9 mouse cellular contexts compared by ENCODE assay signal in genomic region chr6:116003516-116003915, GRCm38 (mm10). TPM values are rescaled to one million over a fixed set of nuclear protein-coding genes. Genes with fewer than 3 reads are reported as not detected.
DNase-seq lines count a peak whose midpoint lies in the region; ATAC-seq and TF ChIP-seq lines count a peak whose summit lies in the region.
"Had no signal": no experiment of that assay in that cellular context is flagged by ENCODE, and none has a peak within 500 bp of the region (broad histone marks: within the 10 kb centered on the region; RNA-seq: fewer than 3 reads in every experiment).

No protein-coding gene starts in this region.

- H3K4me1 ChIP-seq in kidney, postnatal 0 days (replicated peaks; ENCODE audit: insufficient read depth, low read length), result peaks cover 32% of the 10 kb centered on the region
- H3K4me1 ChIP-seq in bone marrow, adult 2 months (ENCODE audit: control insufficient read depth, insufficient read depth, low read length), result peaks cover 5% of the 10 kb centered on the region
- peaks cover 61% of the 10 kb centered on the region for H3K4me1 ChIP-seq in heart, embryonic 15.5 days (replicated peaks)
- peaks cover 8% of the 10 kb centered on the region; the same call in 1 of the 2 replicates for H3K4me1 ChIP-seq in liver, embryonic 16.5 days (ENCODE audit: control insufficient read depth, low read depth, low read length)
- H3K4me1 ChIP-seq in midbrain, embryonic 11.5 days (ENCODE audit: control insufficient read depth, insufficient read depth, low read length), result no peaks in the 10 kb centered on the region

- no peak overlapping the region for H3K4me2 ChIP-seq in kidney, postnatal 0 days (ENCODE audit: low read length)
- peak overlapping the region; percentile 23; the same call in 1 of the 2 replicates for H3K4me2 ChIP-seq in heart, embryonic 15.5 days
- no peak overlapping the region for H3K4me2 ChIP-seq in liver, embryonic 16.5 days (ENCODE audit: low read depth, low read length)
- H3K4me2 ChIP-seq in midbrain, embryonic 11.5 days, result no peak overlapping the region

- no peak for DNase-seq in kidney, postnatal 0 days (ENCODE audit: low spot score)
- no peak for DNase-seq in kidney, adult 18-20 months
- DNase-seq in midbrain, embryonic 11.5 days (ENCODE audit: low spot score, missing footprints), result no peak
- no peak for DNase-seq in left cerebral cortex, adult 2 months (ENCODE audit: extremely low spot score in 1 of 2, low spot score in 2 of 2)
- DNase-seq: thymus, postnatal 25 days had no signal

- H3K36me3 ChIP-seq in kidney, postnatal 0 days (ENCODE audit: insufficient read depth, low read length), result no peaks in the 10 kb centered on the region
- H3K36me3 ChIP-seq in heart, embryonic 15.5 days, result no peaks in the 10 kb centered on the region
- no peaks in the 10 kb centered on the region for H3K36me3 ChIP-seq in liver, embryonic 16.5 days (ENCODE audit: control insufficient read depth, insufficient read depth)
- H3K36me3 ChIP-seq in midbrain, embryonic 11.5 days (ENCODE audit: control insufficient read depth, insufficient read depth, low read length), result no peaks in the 10 kb centered on the region

- H3K27ac ChIP-seq in kidney, postnatal 0 days, result peak overlapping the region; percentile 90
- peak overlapping the region; percentile 69 for H3K27ac ChIP-seq in bone marrow, adult 2 months (ENCODE audit: control insufficient read depth, insufficient read depth, low read depth, low read length, poor library complexity)
- H3K27ac ChIP-seq in heart, embryonic 15.5 days, result peak overlapping the region; percentile 86
- H3K27ac ChIP-seq in liver, embryonic 16.5 days (ENCODE audit: low read length), result peak overlapping the region; percentile 38
- no peak overlapping the region for H3K27ac ChIP-seq in midbrain, embryonic 11.5 days (ENCODE audit: low read depth, low read length)
- H3K27ac ChIP-seq in left cerebral cortex, adult 2 months, result no peak overlapping the region

- intact Hi-C loops in left cerebral cortex, adult 2 months (cut with DNase I), result no loop called here

- H3K27me3 ChIP-seq in kidney, postnatal 0 days (ENCODE audit: insufficient read depth, low read length), result no peaks in the 10 kb centered on the region
- no peaks in the 10 kb centered on the region for H3K27me3 ChIP-seq in heart, embryonic 15.5 days
- H3K27me3 ChIP-seq in liver, embryonic 16.5 days (ENCODE audit: control insufficient read depth, insufficient read depth, low read depth, low read length), result no peaks in the 10 kb centered on the region
- H3K27me3 ChIP-seq in midbrain, embryonic 11.5 days (ENCODE audit: control insufficient read depth, insufficient read depth, low read length), result no peaks in the 10 kb centered on the region

- TF ChIP-seq CTCF in kidney, postnatal 0 days (IDR thresholded peaks at IDR 0.05; ENCODE audit: low read depth), result no peak
- TF ChIP-seq CTCF in bone marrow, adult 2 months (IDR thresholded peaks at IDR 0.05; ENCODE audit: control insufficient read depth, insufficient read depth, low read length), result no peak
- no peak for TF ChIP-seq CTCF in left cerebral cortex, adult 2 months (IDR thresholded peaks at IDR 0.05)

- WGBS in kidney, postnatal 0 days, result 53% methylated on average over 5 of the region's 5 CpGs
- WGBS in bone marrow, adult 2 months, result 13% methylated on average over 5 of the region's 5 CpGs
- 56% methylated on average over 5 of the region's 5 CpGs for WGBS in heart, embryonic 15.5 days
- WGBS in liver, embryonic 16.5 days (ENCODE audit: insufficient replicate concordance), result 15% methylated on average over 5 of the region's 5 CpGs
- 69% methylated on average over 5 of the region's 5 CpGs for WGBS in midbrain, embryonic 11.5 days

- H3K9me3 ChIP-seq in kidney, postnatal 0 days (replicated peaks; ENCODE audit: low read length), result no peaks in the 10 kb centered on the region
- H3K9me3 ChIP-seq in heart, embryonic 15.5 days (replicated peaks), result no peaks in the 10 kb centered on the region
- H3K9me3 ChIP-seq in liver, embryonic 16.5 days (replicated peaks; ENCODE audit: control insufficient read depth, low read length), result no peaks in the 10 kb centered on the region
- no peaks in the 10 kb centered on the region for H3K9me3 ChIP-seq in midbrain, embryonic 11.5 days (ENCODE audit: control insufficient read depth, low read length)

- no peak overlapping the region for H3K9ac ChIP-seq in kidney, postnatal 0 days (ENCODE audit: low read depth, low read length)
- H3K9ac ChIP-seq in heart, embryonic 15.5 days, result no peak overlapping the region; the same call in 1 of the 2 replicates
- H3K9ac ChIP-seq in liver, embryonic 16.5 days (ENCODE audit: low read depth, low read length), result no peak overlapping the region
- no peak overlapping the region for H3K9ac ChIP-seq in midbrain, embryonic 11.5 days (ENCODE audit: low read length)

- no peak overlapping the region for H3K4me3 ChIP-seq in kidney, postnatal 0 days (replicated peaks; ENCODE audit: low read depth, low read length)
- H3K4me3 ChIP-seq in bone marrow, adult 2 months (replicated peaks; ENCODE audit: control insufficient read depth, low read depth, low read length), result no peak overlapping the region
- no peak overlapping the region for H3K4me3 ChIP-seq in heart, embryonic 15.5 days
- no peak overlapping the region for H3K4me3 ChIP-seq in liver, embryonic 16.5 days (ENCODE audit: low read depth, low read length)
- no peak overlapping the region for H3K4me3 ChIP-seq in midbrain, embryonic 11.5 days (ENCODE audit: low read depth, low read length)
- no peak overlapping the region for H3K4me3 ChIP-seq in left cerebral cortex, adult 2 months

- TF ChIP-seq POLR2A in bone marrow, adult 2 months (IDR thresholded peaks at IDR 0.05; ENCODE audit: borderline replicate concordance, control insufficient read depth, low read depth, low read length), result no peak

- ATAC-seq in kidney, postnatal 0 days (replicated peaks; ENCODE audit: low FRiP score, low read depth), result no peak
- no peak for ATAC-seq in heart, embryonic 15.5 days (replicated peaks; ENCODE audit: insufficient number of reproducible peaks, insufficient read depth, low FRiP score, low read depth)
- ATAC-seq in liver, embryonic 16.5 days (ENCODE audit: low read depth), result no peak
- no peak for ATAC-seq in erythroid progenitor cell, adult 5-6 weeks (replicated peaks; ENCODE audit: low FRiP score, poor library complexity, severe bottlenecking)
- ATAC-seq in midbrain, embryonic 11.5 days (ENCODE audit: low FRiP score), result no peak

RNA-seq across cellular contexts. Expression of gene Plxnd1, which starts 8.7 kb away (rescaled TPM):
- 42.3 and 42.4 TPM in 2 replicates for polyA plus RNA-seq in kidney, postnatal 0 days (2015; fragmentation: Nextera tagmentation; extraction: Ambion mirVana)
- polyA plus RNA-seq in bone marrow, adult 2 months (2011; ENCODE audit: insufficient read depth, insufficient read length, low replicate concordance, missing spikeins), result 13.7 and 23.8 TPM in 2 replicates
- polyA plus RNA-seq in heart, embryonic 15.5 days (2015; fragmentation: Nextera tagmentation; extraction: Ambion mirVana), result 38.6 and 53.4 TPM in 2 replicates
- 7.3 and 9.7 TPM in 2 replicates for polyA plus RNA-seq in liver, embryonic 16.5 days (2015; fragmentation: Nextera tagmentation; extraction: Ambion mirVana)
- total RNA-seq in erythroid progenitor cell, adult 5-6 weeks (2015; ENCODE audit: low replicate concordance), result 9.6 and 22.3 TPM in 2 replicates
- total RNA-seq in erythroid progenitor cell, adult 5-6 weeks (2017; ENCODE audit: low replicate concordance), result 2.0 and 2.3 TPM in 2 replicates
- polyA plus RNA-seq in midbrain, embryonic 11.5 days (2014; fragmentation: Nextera tagmentation; extraction: Ambion mirVana), result 13.2 and 17.5 TPM in 2 replicates
- total RNA-seq in left cerebral cortex, adult 2 months (2021), result 100 to 1,000 TPM; 127 to 131 TPM

RNA-seq across cellular contexts. Expression of gene H1foo, which starts 58.8 kb away (rescaled TPM):
- not detected in 2 replicates for polyA plus RNA-seq in kidney, postnatal 0 days (2015; fragmentation: Nextera tagmentation; extraction: Ambion mirVana)
- polyA plus RNA-seq in bone marrow, adult 2 months (2011; ENCODE audit: insufficient read depth, insufficient read length, low replicate concordance, missing spikeins), result not detected in 2 replicates
- polyA plus RNA-seq in heart, embryonic 15.5 days (2015; fragmentation: Nextera tagmentation; extraction: Ambion mirVana), result not detected in 2 replicates
- not detected in 2 replicates for polyA plus RNA-seq in liver, embryonic 16.5 days (2015; fragmentation: Nextera tagmentation; extraction: Ambion mirVana)
- total RNA-seq in erythroid progenitor cell, adult 5-6 weeks (2015; ENCODE audit: low replicate concordance), result not detected in 2 replicates
- total RNA-seq in erythroid progenitor cell, adult 5-6 weeks (2017; ENCODE audit: low replicate concordance), result not detected in 2 replicates
- not detected in 2 replicates for polyA plus RNA-seq in midbrain, embryonic 11.5 days (2014; fragmentation: Nextera tagmentation; extraction: Ambion mirVana)
- total RNA-seq in left cerebral cortex, adult 2 months (2021), result not detected

Comparison
In these comparisons a context has a peak if more than half of its experiments do, and no peak if none do; other contexts are left out.
1. H3K27ac ChIP-seq: peak in kidney, postnatal 0 days (single experiment), bone marrow, adult 2 months (single experiment), heart, embryonic 15.5 days (single experiment) and liver, embryonic 16.5 days (single experiment); none in midbrain, embryonic 11.5 days (single experiment) and left cerebral cortex, adult 2 months (single experiment).